8 mouse cellular contexts compared by ENCODE assay signal in the genomic region with DNA sequence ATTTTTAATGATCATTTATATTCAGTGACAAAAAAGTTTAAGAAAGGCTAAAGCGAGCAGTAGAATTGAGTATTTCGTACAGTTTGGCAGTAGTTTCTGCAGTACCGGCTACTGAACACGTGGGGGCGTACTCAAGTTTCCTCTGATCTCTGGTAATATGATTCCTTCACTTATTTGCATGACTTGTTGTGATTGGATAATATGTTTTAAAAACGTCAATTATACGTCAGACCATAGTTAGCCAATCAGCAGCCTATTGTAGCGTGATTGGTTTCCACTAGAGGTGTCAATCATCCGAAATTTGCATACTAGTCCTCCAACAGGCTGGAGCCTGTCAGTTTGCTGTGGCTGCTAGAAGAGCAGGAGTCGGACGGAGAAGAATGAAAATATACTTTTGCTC.
DNase-seq lines count a peak whose midpoint lies in the region; ATAC-seq and TF ChIP-seq lines count a peak whose summit lies in the region.

No protein-coding gene starts in this region.

- H3K4me1 ChIP-seq in E14TG2a.4 (replicated peaks; ENCODE audit: low read depth, low read length), result peaks cover 55% of the 10 kb centered on the region
- H3K4me1 ChIP-seq in forebrain, embryonic 14.5 days (ENCODE audit: control insufficient read depth, insufficient read depth, low read length), result peaks cover 10% of the 10 kb centered on the region; the same call in 1 of the 2 replicates
- peaks cover 28% of the 10 kb centered on the region for H3K4me1 ChIP-seq in limb, embryonic 11.5 days (ENCODE audit: control insufficient read depth, insufficient read depth, low read length)
- peaks cover 65% of the 10 kb centered on the region for H3K4me1 ChIP-seq in midbrain, embryonic 10.5 days

- H3K4me3 ChIP-seq in E14TG2a.4 (replicated peaks; ENCODE audit: low read length), result no peak overlapping the region; the same call in 1 of the 2 replicates
- H3K4me3 ChIP-seq in forebrain, embryonic 14.5 days (ENCODE audit: low read depth, low read length), result no peak overlapping the region
- no peak overlapping the region for H3K4me3 ChIP-seq in limb, embryonic 11.5 days (ENCODE audit: low read depth, low read length)
- no peak overlapping the region for H3K4me3 ChIP-seq in midbrain, embryonic 10.5 days

- peaks cover 51% of the 10 kb centered on the region for H3K27me3 ChIP-seq in E14TG2a.4 (ENCODE audit: insufficient read depth, low read length)
- H3K27me3 ChIP-seq in forebrain, embryonic 14.5 days (replicated peaks; ENCODE audit: control insufficient read depth, insufficient read depth, low read length), result peaks cover 44% of the 10 kb centered on the region
- H3K27me3 ChIP-seq in limb, embryonic 11.5 days (ENCODE audit: control insufficient read depth, insufficient read depth, low read length), result no peaks in the 10 kb centered on the region
- peaks cover 62% of the 10 kb centered on the region for H3K27me3 ChIP-seq in midbrain, embryonic 10.5 days (ENCODE audit: low read depth, poor library complexity, severe bottlenecking)

- H3K4me2 ChIP-seq in forebrain, embryonic 14.5 days (ENCODE audit: low read length), result no peak overlapping the region
- H3K4me2 ChIP-seq in limb, embryonic 11.5 days (ENCODE audit: low read depth, severe bottlenecking), result no peak overlapping the region

- WGBS in forebrain, embryonic 14.5 days, result under 1% methylated on average over 11 of the region's 11 CpGs
- WGBS in limb, embryonic 11.5 days, result under 1% methylated on average over 11 of the region's 11 CpGs
- under 1% methylated on average over 11 of the region's 11 CpGs for WGBS in midbrain, embryonic 10.5 days

- no peak overlapping the region for H3K27ac ChIP-seq in forebrain, embryonic 14.5 days (ENCODE audit: low read depth, low read length)
- H3K27ac ChIP-seq in limb, embryonic 11.5 days (replicated peaks; ENCODE audit: low read depth, low read length), result no peak overlapping the region
- H3K27ac ChIP-seq in midbrain, embryonic 10.5 days (replicated peaks), result peak overlapping the region; percentile 92; the same call in 1 of the 2 replicates

- peak; percentile 93 for DNase-seq in ZHBTc4 (ENCODE audit: low read depth, low spot score)
- peak; percentile 97 for DNase-seq in forebrain, embryonic 14.5 days (ENCODE audit: low spot score)
- peak; percentile 77 for DNase-seq in limb, embryonic 11.5 days (ENCODE audit: low spot score)
- peak; percentile 63 for DNase-seq in midbrain, embryonic 10.5 days (ENCODE audit: low spot score)
- DNase-seq in frontal cortex, postnatal 36 days (ENCODE audit: low spot score in 2 of 2), result no peak
- no peak for DNase-seq in cerebellum, adult 9-10 months

- ATAC-seq in forebrain, embryonic 14.5 days, result peak; percentile 74
- peak; percentile 65 to 70 for ATAC-seq in hematopoietic stem cell, adult 5-6 weeks (replicated peaks in 1 of 2; ENCODE audit: insufficient read depth in 1 of 2, low FRiP score in 2 of 2, low TSS enrichment in 1 of 2, low read depth in 1 of 2, poor library complexity in 2 of 2, severe bottlenecking in 2 of 2)
- ATAC-seq in limb, embryonic 11.5 days (ENCODE audit: insufficient number of reproducible peaks, low FRiP score, low TSS enrichment, low read depth), result 0 out of 2 replicates have a peak, but pooled peaks have one; percentile 61

- no peak overlapping the region for H3K9ac ChIP-seq in forebrain, embryonic 14.5 days (ENCODE audit: low read length)
- no peak overlapping the region for H3K9ac ChIP-seq in limb, embryonic 11.5 days (ENCODE audit: low read length)

- no peaks in the 10 kb centered on the region for H3K9me3 ChIP-seq in E14TG2a.4 (ENCODE audit: low read length)
- H3K9me3 ChIP-seq in forebrain, embryonic 14.5 days (replicated peaks; ENCODE audit: control insufficient read depth, low read length), result no peaks in the 10 kb centered on the region
- no peaks in the 10 kb centered on the region for H3K9me3 ChIP-seq in limb, embryonic 11.5 days (ENCODE audit: control insufficient read depth, low read length)
- H3K9me3 ChIP-seq in midbrain, embryonic 10.5 days (replicated peaks), result no peaks in the 10 kb centered on the region

- peak; percentile 41; the same call in 1 of the 2 replicates for TF ChIP-seq CTCF in E14TG2a.4 (conservative IDR thresholded peaks at IDR 0.05; ENCODE audit: low read length)

- H3K36me3 ChIP-seq in E14TG2a.4 (ENCODE audit: insufficient read depth, low read length), result no peaks in the 10 kb centered on the region
- no peaks in the 10 kb centered on the region for H3K36me3 ChIP-seq in forebrain, embryonic 14.5 days (ENCODE audit: control insufficient read depth, insufficient read depth, low read length)
- no peaks in the 10 kb centered on the region for H3K36me3 ChIP-seq in limb, embryonic 11.5 days (ENCODE audit: control insufficient read depth, insufficient read depth, low read length)
- no peaks in the 10 kb centered on the region for H3K36me3 ChIP-seq in midbrain, embryonic 10.5 days

Comparison
In these comparisons a context has a peak if more than half of its experiments do, and no peak if none do; other contexts are left out.
1. DNase-seq: peak in ZHBTc4 (single experiment), forebrain, embryonic 14.5 days (single experiment), limb, embryonic 11.5 days (single experiment) and midbrain, embryonic 10.5 days (single experiment); none in frontal cortex, postnatal 36 days (0 of 2) and cerebellum, adult 9-10 months (single experiment).
2. Peak in every context shown above with its lines, with median percentiles within 50 percentile points of each other: ATAC-seq.